Mouse (Mus musculus): ENCODE measurements around the gene Ell.
A peak's percentile ranks its signal among the peaks of the same experiment; 100 is the strongest.

DNA sequence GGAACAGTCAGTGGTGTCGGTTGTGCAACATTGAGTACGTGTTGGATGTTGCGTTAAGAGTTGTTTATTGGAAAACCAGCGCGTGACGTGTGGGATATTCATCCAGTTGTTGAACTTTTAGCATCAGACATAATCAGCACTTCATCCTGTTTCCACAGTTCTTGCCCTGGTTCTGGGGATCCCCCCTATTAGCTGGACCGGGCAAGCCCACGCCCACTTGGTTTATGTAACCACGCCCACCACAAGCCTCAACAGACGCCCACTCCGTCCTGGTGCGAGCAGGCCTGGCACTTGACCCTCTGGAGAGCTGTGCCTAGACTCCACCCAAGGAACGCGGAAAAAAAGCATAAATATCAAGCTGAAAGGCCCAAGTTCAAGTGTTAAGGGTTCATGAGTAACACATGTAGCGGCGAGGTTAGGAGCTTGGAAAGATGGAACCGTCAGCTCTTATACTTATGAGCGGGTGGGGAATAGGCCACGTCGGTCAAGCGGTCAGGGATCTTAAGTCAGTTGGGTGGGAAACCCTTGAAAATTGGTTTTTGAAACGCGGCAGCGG, 1.2 kb upstream of the Ell start:
- no peak for TF ChIP-seq CTCF (IDR thresholded peaks at IDR 0.05; ENCODE audit: low read depth)
- peak; percentile 76 for TF ChIP-seq EP300 (IDR thresholded peaks at IDR 0.05; ENCODE audit: low read depth)

Data from liver, postnatal 0 days (tissue).